21 mouse cellular contexts compared by ENCODE assay signal in the genomic region with DNA sequence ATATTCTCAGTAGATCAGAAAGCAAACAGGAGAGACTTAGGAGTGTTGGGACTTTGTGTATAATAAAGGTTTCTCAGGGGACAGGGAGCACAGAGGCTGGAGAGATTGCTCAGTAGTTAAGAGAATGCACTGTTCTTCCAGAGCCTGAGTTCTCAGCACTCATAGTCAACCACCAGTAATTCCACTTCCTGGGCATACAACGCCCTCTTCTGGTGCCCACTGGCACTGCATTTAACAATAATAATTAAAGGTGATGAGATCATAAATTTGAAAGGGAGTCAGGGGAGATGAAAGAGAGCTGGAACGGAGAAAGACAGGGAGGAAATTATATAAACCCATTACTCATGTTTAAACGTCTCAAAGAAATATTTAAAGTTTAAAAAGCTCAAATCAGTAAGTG. TPM values are rescaled to one million over a fixed set of nuclear protein-coding genes. Genes with fewer than 3 reads are reported as not detected.
DNase-seq lines count a peak whose midpoint lies in the region; ATAC-seq and TF ChIP-seq lines count a peak whose summit lies in the region.
"Had no signal": no experiment of that assay in that cellular context is flagged by ENCODE, and none has a peak within 500 bp of the region (broad histone marks: within the 10 kb centered on the region; RNA-seq: fewer than 3 reads in every experiment).

No protein-coding gene starts in this region.

- no peak for TF ChIP-seq POLR2A in heart, adult 2 months (IDR thresholded peaks at IDR 0.05; ENCODE audit: insufficient read depth, low read depth, low read length)

- no peak for TF ChIP-seq EP300 in heart, adult 2 months (IDR thresholded peaks at IDR 0.05; ENCODE audit: insufficient read depth, low read depth, low read length)
- TF ChIP-seq EP300 in lung, postnatal 0 days (IDR thresholded peaks at IDR 0.05): no peak

- H3K4me3 ChIP-seq in heart, adult 2 months: no peak overlapping the region
- H3K4me3 ChIP-seq in kidney, postnatal 0 days (replicated peaks; ENCODE audit: low read depth, low read length): no peak overlapping the region
- no peak overlapping the region for H3K4me3 ChIP-seq in lung, postnatal 0 days (ENCODE audit: low read depth, low read length)
- H3K4me3 ChIP-seq: embryonic facial prominence, embryonic 12.5 days; heart, embryonic 13.5 days; limb, embryonic 13.5 days; liver, embryonic 15.5 days; midbrain, embryonic 13.5 days; neural tube, embryonic 12.5 days had no signal

- intact Hi-C loops in heart, adult 2 months (cut with DNase I): loop anchor here (5.0 kb wide), 1 partner anchor 157 kb away; no protein-coding TSS in a partner anchor

- H3K9me3 ChIP-seq in kidney, postnatal 0 days (replicated peaks; ENCODE audit: low read length): no peaks in the 10 kb centered on the region
- H3K9me3 ChIP-seq in lung, postnatal 0 days (ENCODE audit: low read length): no peaks in the 10 kb centered on the region
- H3K9me3 ChIP-seq: embryonic facial prominence, embryonic 12.5 days; heart, embryonic 13.5 days; limb, embryonic 13.5 days; liver, embryonic 15.5 days; midbrain, embryonic 13.5 days; neural tube, embryonic 12.5 days had no signal

- no peak for DNase-seq in heart, adult 2 months
- no peak for DNase-seq in heart, adult 9 months (ENCODE audit: low spot score in 2 of 2)
- no peak for DNase-seq in kidney, postnatal 0 days (ENCODE audit: low spot score)
- DNase-seq in kidney, adult 9 months: no peak
- DNase-seq in lung, postnatal 0 days (ENCODE audit: low spot score): no peak
- DNase-seq in lung, postnatal 36 days: no peak
- DNase-seq in R1 (ENCODE audit: low read depth, low spot score): peak; percentile 32
- no peak for DNase-seq in spleen, postnatal 14 days (ENCODE audit: low spot score in 2 of 2)
- DNase-seq: cerebellum, adult 2 months; cerebellum, postnatal 25 days; lung, postnatal 14 days; right cerebral cortex, postnatal 14 days; thymus, postnatal 4 days had no signal

- no peak overlapping the region for H3K9ac ChIP-seq in heart, adult 2 months (ENCODE audit: low read depth, low read length)
- no peak overlapping the region for H3K9ac ChIP-seq in kidney, postnatal 0 days (ENCODE audit: low read depth, low read length)
- no peak overlapping the region for H3K9ac ChIP-seq in lung, postnatal 0 days (replicated peaks; ENCODE audit: low read depth)
- H3K9ac ChIP-seq: embryonic facial prominence, embryonic 12.5 days; heart, embryonic 13.5 days; liver, embryonic 15.5 days; midbrain, embryonic 13.5 days; neural tube, embryonic 12.5 days had no signal

- peaks cover 3% of the 10 kb centered on the region for H3K4me1 ChIP-seq in heart, adult 2 months (ENCODE audit: control insufficient read depth, insufficient read depth, low read length)
- peaks cover 43% of the 10 kb centered on the region for H3K4me1 ChIP-seq in kidney, postnatal 0 days (replicated peaks; ENCODE audit: insufficient read depth, low read length)
- peaks cover 7% of the 10 kb centered on the region; the same call in 1 of the 2 replicates for H3K4me1 ChIP-seq in lung, postnatal 0 days (ENCODE audit: insufficient read depth, low read depth, low read length)
- H3K4me1 ChIP-seq: midbrain, embryonic 13.5 days; neural tube, embryonic 12.5 days had no signal

- no peaks in the 10 kb centered on the region for H3K79me2 ChIP-seq in heart, adult 2 months (replicated peaks; ENCODE audit: control insufficient read depth, insufficient read depth, low read length)

- WGBS in heart, adult 2 months: 57% methylated on average over 3 of the region's 3 CpGs
- 37% methylated on average over 3 of the region's 3 CpGs for WGBS in kidney, postnatal 0 days
- WGBS in lung, postnatal 0 days: 50% methylated on average over 3 of the region's 3 CpGs

- no peaks in the 10 kb centered on the region for H3K27me3 ChIP-seq in heart, adult 2 months (ENCODE audit: control insufficient read depth, insufficient read depth, low read length)
- H3K27me3 ChIP-seq in kidney, postnatal 0 days (ENCODE audit: insufficient read depth, low read length): no peaks in the 10 kb centered on the region
- no peaks in the 10 kb centered on the region for H3K27me3 ChIP-seq in lung, postnatal 0 days (replicated peaks; ENCODE audit: insufficient read depth, low read length)
- H3K27me3 ChIP-seq: embryonic facial prominence, embryonic 12.5 days; heart, embryonic 13.5 days; limb, embryonic 13.5 days; liver, embryonic 15.5 days; midbrain, embryonic 13.5 days; neural tube, embryonic 12.5 days had no signal

- H3K27ac ChIP-seq in heart, adult 2 months: no peak overlapping the region; the same call in 1 of the 2 replicates
- H3K27ac ChIP-seq in kidney, postnatal 0 days: peak overlapping the region; percentile 67; the same call in 1 of the 2 replicates
- H3K27ac ChIP-seq in lung, postnatal 0 days (ENCODE audit: low read length): no peak overlapping the region
- H3K27ac ChIP-seq: embryonic facial prominence, embryonic 12.5 days; heart, embryonic 13.5 days; liver, embryonic 15.5 days; midbrain, embryonic 13.5 days; neural tube, embryonic 12.5 days had no signal

- no peak overlapping the region for H3K4me2 ChIP-seq in kidney, postnatal 0 days (ENCODE audit: low read length)
- no peak overlapping the region for H3K4me2 ChIP-seq in lung, postnatal 0 days (replicated peaks; ENCODE audit: low read depth, low read length)
- H3K4me2 ChIP-seq: embryonic facial prominence, embryonic 12.5 days; heart, embryonic 13.5 days; limb, embryonic 13.5 days; liver, embryonic 15.5 days; midbrain, embryonic 13.5 days; neural tube, embryonic 12.5 days had no signal

- no peaks in the 10 kb centered on the region for H3K36me3 ChIP-seq in heart, adult 2 months (ENCODE audit: control insufficient read depth, insufficient read depth, low read length)
- no peaks in the 10 kb centered on the region for H3K36me3 ChIP-seq in kidney, postnatal 0 days (ENCODE audit: insufficient read depth, low read length)
- H3K36me3 ChIP-seq in lung, postnatal 0 days (ENCODE audit: insufficient read depth, low read length): no peaks in the 10 kb centered on the region
- H3K36me3 ChIP-seq: embryonic facial prominence, embryonic 12.5 days; heart, embryonic 13.5 days; limb, embryonic 13.5 days; liver, embryonic 15.5 days; midbrain, embryonic 13.5 days; neural tube, embryonic 12.5 days had no signal

- no peak for ATAC-seq in kidney, postnatal 0 days (replicated peaks; ENCODE audit: low FRiP score, low read depth)
- ATAC-seq in lung, postnatal 0 days: no peak
- ATAC-seq: midbrain, embryonic 13.5 days had no signal

- peak; percentile 53 for TF ChIP-seq CTCF in heart, adult 2 months (IDR thresholded peaks at IDR 0.05)
- TF ChIP-seq CTCF in kidney, postnatal 0 days (IDR thresholded peaks at IDR 0.05; ENCODE audit: low read depth): peak; percentile 58
- TF ChIP-seq CTCF in lung, postnatal 0 days (IDR thresholded peaks at IDR 0.05): peak; percentile 19; the same call in 1 of the 2 replicates

RNA-seq across cellular contexts. Expression of a gene that starts 35.5 kb away (rescaled TPM):
- total RNA-seq in heart, adult 2 months (2021): 10 to 100 TPM; 14.6 to 17.1 TPM
- 13.7 and 18.7 TPM in 2 replicates for polyA plus RNA-seq in heart, adult 2 months (2012; rRNA removed)
- polyA plus RNA-seq in kidney, postnatal 0 days (2015; fragmentation: Nextera tagmentation; extraction: Ambion mirVana): 65.7 and 71.7 TPM in 2 replicates
- polyA plus RNA-seq in lung, postnatal 0 days (2015; fragmentation: Nextera tagmentation; extraction: Ambion mirVana): 17.3 and 18.2 TPM in 2 replicates
- total RNA-seq: megakaryocyte, adult 5-6 weeks; MEL had no signal
